Mouse (Mus musculus) induced T-regulatory cell, adult 2 months (primary cell): ENCODE data around the gene Hdac6.
"Not testable (repeated sequence)": the region's sequence is repeated elsewhere in the genome, so short reads cannot be mapped to it uniquely, and the experiment has no call there.

ENCODE experiments used
- DNase-seq: peaks from one replicate; pipeline ENCODE4 v3.0.0-alpha.2; 2012; ENCODE audit warnings: low read depth

Hdac6 gene

DNA sequence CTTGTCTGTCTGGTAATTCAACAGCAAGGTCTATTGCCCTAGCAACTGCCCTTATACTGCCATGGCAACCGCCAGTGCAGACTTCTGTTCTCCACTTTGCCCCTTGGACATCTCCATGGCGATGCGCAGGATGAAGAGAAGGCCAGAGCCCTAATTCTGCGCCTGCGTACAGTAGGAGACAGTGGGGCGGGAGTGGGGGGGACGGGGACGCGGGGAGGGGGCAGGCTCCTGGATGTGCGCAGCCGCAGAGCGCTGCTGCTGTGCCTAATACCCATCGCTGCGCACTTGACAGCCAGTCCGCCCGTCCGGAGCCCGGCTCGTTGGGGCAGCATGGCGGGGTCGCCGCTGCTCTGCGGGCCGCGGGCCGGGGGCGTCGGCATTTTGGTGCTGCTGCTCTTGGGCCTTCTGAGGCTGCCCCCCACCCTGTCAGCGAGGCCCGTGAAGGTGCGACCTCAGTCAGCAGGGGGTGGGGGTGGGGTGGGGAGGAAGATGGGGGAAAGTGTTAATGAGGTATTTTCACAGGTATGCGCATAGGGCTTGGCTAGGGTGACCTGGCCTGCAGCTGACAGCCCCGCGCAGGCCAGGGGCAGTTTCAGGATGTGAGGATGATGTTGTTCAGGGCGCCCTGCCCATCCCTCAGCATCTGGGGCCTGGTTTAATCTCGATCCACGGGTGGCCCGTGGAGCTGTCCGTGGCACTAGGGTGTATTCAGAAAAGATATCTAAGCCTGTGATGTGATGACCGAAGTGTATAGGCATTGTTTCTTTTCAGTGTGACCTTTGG, 27.9 kb downstream of the Hdac6 start, which contains the start of gene Pcsk1n:
TSS of gene Pcsk1n (plus strand) at position 222 of the 783 bp plus-strand sequence.
- no peak for DNase-seq

DNA sequence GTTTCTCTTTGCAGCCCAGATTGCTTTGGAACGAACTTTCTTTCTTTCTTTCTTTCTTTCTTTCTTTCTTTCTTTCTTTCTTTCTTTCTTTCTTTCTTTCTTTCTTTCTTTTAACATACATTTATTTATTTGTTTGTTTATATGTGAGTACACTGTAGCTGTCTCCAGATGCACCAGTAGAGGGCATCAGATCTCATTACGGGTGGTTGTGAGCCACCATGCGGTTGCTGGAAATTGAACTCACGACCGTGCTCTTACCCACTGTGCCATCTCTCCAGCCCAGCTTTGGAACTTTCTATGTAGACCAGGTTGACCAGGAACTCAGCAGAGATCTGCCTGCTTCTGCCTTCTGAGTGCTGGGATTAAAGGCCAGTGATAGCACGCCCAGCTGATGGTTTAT, 29.7 kb downstream of the Hdac6 start:
- peak; percentile 17 for DNase-seq

DNA sequence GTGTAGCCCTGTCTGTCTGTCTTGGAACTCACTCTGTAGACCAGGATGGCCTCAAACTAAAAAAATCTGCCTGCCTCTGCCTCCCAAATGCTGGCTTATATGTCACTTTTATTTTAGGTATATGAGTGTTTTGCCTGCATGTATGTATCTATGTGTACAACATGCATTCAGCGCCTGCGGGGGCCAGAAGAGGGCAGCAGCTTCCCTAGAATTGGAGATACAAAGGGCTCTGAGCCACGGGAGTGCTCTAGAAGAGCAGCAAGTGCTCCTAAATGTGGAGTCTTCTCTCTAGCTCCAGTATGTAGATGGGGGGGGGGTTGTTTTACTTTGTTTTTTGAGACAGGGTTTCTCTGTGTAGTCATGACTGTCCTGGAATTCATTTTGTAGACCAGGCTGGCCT, 32.0 kb downstream of the Hdac6 start:
- DNase-seq = peak; percentile 25

DNA sequence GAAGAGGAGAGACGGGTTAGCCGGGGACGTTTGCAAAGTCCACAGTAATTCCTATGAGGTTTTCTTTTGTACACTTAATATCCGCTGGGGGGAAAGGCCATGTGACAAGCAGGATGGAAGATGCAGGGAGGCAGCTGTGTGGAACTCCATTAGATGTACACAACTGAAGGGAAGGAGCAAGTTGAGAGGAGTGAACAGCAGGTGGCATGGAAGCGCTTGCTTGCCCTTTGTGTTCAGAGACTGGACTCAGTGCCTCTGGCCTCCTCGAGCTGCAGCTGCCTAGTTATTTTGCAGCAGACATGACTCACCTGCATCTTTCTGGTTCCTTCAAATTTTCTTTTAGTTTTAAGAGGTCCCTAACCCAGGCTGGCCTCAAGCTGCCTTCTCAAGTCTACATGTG, 37.2 kb downstream of the Hdac6 start:
- no peak for DNase-seq

DNA sequence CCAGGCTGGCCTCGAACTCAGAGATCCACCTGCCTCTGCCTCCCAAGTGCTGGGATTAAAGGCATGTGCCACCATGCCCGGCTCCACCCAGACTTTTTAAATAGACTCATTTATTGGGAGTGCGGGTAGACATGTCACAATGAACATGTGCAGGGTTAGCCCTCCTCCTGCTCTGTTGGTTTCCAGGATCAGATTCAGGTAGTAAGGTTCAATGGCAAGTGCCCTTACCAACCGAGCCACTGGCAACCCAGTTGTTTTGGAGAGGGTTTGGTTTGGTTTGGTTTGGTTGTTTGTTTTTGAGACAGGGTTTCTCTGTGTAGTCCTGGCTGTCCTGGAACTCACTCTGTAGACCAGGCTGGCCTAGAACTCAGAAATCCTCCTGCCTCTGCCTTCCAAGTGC, 38.4 kb downstream of the Hdac6 start, which contains the start of gene Gm10490:
TSS of gene Gm10490 (plus strand) at position 301 of the 400 bp plus-strand sequence.
- not testable (repeated sequence) for DNase-seq

DNA sequence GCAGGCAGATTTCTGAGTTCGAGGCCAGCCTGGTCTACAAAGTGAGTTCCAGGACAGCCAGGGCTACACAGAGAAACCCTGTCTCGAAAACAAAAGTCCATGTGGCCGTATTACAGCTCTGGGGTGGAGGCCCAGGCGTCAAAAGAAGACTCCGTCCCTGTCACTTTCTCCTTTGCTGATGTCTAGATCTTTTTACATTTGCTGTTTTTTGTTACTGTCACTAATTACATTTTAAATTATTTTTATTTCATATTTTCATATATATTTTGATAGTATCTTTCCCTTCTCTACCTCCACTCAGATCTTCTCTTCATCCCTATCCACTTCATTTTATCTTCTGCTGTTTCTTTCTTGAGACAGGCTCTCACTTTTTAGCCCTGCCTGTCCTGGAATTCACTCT, 40.0 kb downstream of the Hdac6 start, which contains the start of gene Gm10491:
TSS of gene Gm10491 (minus strand) at position 101 of the 400 bp plus-strand sequence.
- DNase-seq = no peak

DNA sequence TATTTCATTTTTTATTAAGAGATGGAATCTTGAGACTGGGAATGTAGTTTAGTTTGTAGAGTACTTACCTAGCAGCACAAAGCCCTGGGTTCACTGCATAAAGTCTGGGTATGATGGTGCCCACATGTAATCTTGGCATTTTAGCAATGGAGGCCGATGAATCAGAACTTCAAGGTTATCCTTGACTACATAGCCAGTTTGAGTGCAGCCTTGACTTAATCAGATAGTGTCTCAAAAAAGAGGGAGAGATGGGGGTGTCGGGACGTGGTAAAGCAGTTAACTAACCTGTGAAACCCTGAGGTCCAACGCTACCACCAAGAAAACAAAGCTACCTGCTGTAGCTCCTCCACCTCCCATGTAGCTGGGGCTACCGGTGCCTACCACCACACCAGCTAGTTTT, 43.2 kb downstream of the Hdac6 start:
- no peak for DNase-seq

DNA sequence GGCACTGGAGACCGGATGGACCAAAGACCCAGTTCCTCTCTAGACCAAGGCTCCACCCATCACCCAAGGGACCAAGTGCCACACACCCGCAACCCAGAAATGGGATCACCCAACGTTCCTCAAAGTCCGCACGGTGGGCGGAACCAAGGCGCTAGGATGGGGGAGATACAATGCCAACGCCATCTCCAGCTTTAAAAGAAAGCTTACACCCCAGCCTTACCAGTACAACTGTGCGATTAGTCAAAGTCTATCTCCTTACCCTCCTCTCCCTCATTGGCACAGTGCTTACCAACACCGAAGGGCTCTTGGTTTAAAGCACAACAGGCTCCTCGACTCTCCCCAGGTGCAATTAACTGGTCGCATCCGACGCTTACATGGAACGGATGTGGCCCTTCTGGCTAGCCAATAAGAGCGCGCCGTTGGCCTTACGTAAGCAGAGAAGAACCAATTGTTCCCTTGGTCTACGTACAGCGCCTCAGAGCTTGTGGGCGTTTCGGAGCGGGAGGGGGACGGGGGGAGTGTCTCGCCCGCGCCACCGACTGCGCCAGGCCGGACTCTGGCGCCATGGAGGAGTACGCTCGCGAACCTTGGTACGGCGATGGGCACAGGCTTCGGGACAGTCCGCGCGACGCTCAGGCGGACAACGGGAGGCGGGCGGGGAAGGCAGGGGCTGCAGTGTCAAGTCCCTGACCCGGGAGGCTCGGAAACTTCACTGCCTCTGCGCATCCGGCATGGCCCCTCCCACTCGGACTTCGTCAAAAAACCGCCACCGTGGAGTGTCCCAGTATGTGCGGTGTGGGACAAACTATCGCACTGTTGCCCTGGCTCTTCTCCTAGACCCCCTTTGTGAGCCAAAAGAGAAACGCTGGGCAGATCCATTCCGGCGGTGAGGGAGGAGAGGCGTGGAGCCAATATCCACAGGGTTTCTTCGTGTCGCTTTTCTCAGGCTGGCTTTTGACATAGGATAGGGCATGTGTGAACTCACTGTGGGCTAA, 48.5 kb downstream of the Hdac6 start, which contains the start of the genes Pqbp1 and Timm17b:
TSS of gene Pqbp1 (minus strand) at position 390 of the 995 bp plus-strand sequence.
TSS of gene Timm17b (plus strand) at position 478 of the 995 bp plus-strand sequence.
- peak; percentile 94 for DNase-seq

DNA sequence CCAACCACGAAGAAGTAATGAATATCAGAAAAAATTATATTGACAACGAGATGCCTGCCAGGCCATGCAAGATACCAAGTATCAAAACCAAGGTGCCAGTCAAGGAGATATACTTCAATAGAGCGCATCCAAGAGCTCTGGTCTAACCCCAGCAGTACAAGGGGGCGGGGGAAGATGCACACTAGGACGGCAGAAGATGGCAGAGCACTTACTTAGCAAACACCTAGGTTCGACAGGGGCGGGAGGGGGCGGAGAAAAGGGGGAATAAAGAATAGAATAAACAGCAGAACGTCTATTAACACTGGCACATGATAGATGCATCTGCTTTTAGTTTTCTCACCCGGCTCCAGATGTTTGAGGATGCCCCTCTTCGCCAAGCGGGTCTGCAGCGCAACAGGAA, 49.5 kb downstream of the Hdac6 start:
- DNase-seq = peak; percentile 53

DNA sequence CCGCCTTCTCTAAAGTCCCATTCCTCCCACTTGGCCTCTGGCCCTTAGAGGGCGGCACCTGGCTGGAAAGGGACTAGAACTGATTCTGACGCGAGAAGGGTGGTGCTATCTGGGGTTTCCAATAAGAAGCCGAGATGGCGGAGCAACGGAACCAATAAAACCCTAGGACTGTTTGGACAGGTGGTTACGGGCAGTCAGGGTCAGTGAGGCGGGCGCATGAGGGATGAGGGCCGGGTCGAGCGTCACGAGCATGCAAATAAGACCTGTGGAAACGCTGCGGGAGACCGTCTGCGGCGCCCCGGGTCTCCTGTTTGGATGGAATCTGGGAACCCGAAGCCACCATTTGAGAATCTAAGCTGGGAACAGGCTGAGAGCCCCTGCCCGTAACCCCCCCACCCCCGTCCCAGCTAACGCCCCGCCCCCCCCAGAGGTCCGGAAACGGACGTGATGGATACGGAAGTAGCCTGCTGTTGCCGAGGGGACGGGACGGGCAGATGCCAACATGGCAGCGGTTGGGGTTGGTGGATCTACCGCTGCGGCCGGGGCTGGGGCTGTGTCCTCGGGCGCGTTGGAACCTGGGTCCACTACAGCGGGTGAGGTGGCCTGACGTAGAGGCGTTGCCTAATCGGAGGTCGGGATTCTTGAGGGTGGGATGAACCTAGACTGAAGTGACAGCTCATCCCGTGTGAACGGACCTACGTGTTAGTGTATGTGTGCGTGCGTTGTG, 63.7 kb downstream of the Hdac6 start, which contains the start of gene Slc35a2:
TSS of gene Slc35a2 (plus strand) at position 188 of the 727 bp plus-strand sequence.
- peak; percentile 84 for DNase-seq
